Mouse (Mus musculus) spleen, postnatal 4 days (tissue): Measurements from ENCODE around the gene Lpcat1.

Experiments
- DNase-seq, 2 experiments: peaks; one replicate each; pipeline ENCODE4 v3.0.0; 2022; ENCODE audit warnings: low spot score in 2 of 2

Gene Lpcat1

DNA sequence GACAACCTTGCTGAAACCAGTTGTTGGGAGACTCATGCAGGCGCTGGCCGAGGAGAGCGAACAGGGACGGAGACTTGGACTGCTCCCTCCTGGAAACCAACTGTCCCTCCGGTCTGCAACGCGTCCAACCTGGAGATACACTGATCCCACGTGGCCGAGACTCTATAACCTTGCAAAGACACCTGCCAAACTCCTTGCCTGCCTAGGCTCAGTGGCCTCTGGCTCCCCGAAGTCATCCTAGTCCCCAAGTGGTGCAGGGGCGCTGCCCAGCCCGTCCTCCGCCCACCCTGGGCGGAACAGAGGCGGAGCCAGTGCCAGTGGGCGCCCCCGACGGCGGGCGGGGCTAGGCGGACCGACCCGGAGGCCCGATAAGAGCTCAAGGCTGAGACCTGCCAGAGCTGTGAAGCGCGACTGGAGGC lies 69.4 kb downstream of the Lpcat1 start, which contains the start of gene Slc6a3:
Gene Slc6a3, plus strand, starts transcription at position 345 of the 419 bp plus-strand sequence.
- peak; percentile 57 to 76 for DNase-seq

DNA sequence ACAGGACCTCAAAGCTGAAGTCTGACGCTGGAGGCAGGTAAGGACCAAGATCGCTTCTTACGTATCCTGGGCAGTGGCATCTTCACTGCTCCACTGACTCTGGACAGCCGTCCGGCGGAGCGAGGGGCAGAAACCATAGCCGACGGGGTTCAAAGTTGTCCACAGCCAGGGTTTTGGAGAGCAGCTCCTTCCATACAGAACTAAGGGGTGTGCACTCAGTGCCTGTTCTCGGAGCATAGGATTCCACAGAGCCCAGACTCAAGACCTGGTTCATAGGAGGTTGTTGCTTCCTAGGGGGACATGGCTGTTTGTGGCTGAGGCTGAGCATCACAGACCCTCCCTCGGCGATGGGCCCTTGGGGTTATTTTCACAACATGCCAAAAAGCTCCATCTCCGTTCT lies 69.8 kb downstream of the Lpcat1 start:
- no peak for DNase-seq

DNA sequence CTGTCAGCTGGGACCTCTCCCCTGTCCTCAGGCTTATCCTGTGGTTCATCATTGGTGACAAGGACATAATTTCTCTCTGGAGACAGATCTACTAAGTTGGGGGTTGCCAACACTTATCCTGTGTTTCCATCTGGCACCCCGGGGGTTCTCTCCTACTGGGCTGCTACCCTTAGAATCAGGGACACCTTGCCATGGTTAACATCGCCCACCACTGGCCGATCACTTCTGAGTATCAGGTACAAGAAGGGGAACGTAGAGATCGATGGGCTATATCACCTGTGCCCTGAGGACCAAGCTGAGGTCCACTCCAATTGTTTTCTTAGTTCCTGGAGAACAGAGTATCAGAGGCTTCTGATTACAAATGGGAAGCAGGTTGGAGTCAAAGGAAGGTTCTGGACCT lies 97.2 kb downstream of the Lpcat1 start:
- no peak for DNase-seq
